Mouse (Mus musculus) lung, postnatal 0 days (tissue): Measurements from ENCODE around the gene Vwa2. TPM values are rescaled to one million over a fixed set of nuclear protein-coding genes. Genes with fewer than 3 reads are reported as not detected.
A peak's percentile ranks its signal among the peaks of the same experiment; 100 is the strongest.

Experiments
- ATAC-seq: fragments of 200-750 bp; cut with Nextera tagmentation; 2 replicates; pipeline ENCODE4 v1.8.0; 2017; ENCODE audit warnings: moderate library complexity
- DNase-seq: peaks from one replicate; pipeline ENCODE4 v3.0.0-alpha.2; 2016; ENCODE audit warnings: low spot score
- H3K27ac ChIP-seq: fragments of 300-500 bp; sonication (generic); 2 replicates; pipeline ENCODE4 v1.5.1; 2014; ENCODE audit warnings: antibody characterized with exemption, mild to moderate bottlenecking, low read length, mixed read lengths
- H3K27me3 ChIP-seq: fragments of 300-500 bp; sonication (generic); replicated peaks from 2 replicates; pipeline ENCODE4 v1.6.1; 2014; ENCODE audit warnings: low read length, mixed read lengths; ENCODE audit not compliant: insufficient read depth
- H3K36me3 ChIP-seq: fragments of 300-500 bp; sonication (generic); 2 replicates; pipeline ENCODE4 v1.6.1; 2014; ENCODE audit warnings: low read length, mixed read lengths; ENCODE audit not compliant: insufficient read depth
- H3K4me1 ChIP-seq: fragments of 300-500 bp; sonication (generic); 2 replicates; pipeline ENCODE4 v1.6.1; 2014; ENCODE audit warnings: antibody characterized with exemption, low read depth, low read length, mixed read lengths; ENCODE audit not compliant: insufficient read depth
- H3K4me2 ChIP-seq: fragments of 300-500 bp; sonication (generic); replicated peaks from 2 replicates; pipeline ENCODE4 v1.6.1; 2014; ENCODE audit warnings: low read depth, mild to moderate bottlenecking, low read length, moderate library complexity, mixed read lengths
- H3K4me3 ChIP-seq: fragments of 300-500 bp; sonication (generic); 2 replicates; pipeline ENCODE4 v1.5.1; 2014; ENCODE audit warnings: low read depth, low read length
- H3K9ac ChIP-seq: fragments of 300-500 bp; sonication (generic); replicated peaks from 2 replicates; pipeline ENCODE4 v1.6.1; 2014; ENCODE audit warnings: low read depth, mild to moderate bottlenecking
- H3K9me3 ChIP-seq: fragments of 300-500 bp; sonication (generic); 2 replicates; pipeline ENCODE4 v1.6.1; 2016; ENCODE audit warnings: low read length, mixed read lengths
- CTCF ChIP-seq: IDR thresholded peaks from 2 replicates; pipeline ENCODE4 v1.5.1; 2016; ENCODE audit warnings: antibody characterized with exemption, mild to moderate bottlenecking
- EP300 ChIP-seq: IDR thresholded peaks from 2 replicates; pipeline ENCODE4 v1.6.1; 2016; ENCODE audit warnings: antibody characterized with exemption, mild to moderate bottlenecking, control low read depth
- WGBS: fragments of 180-500 bp; shearing (Covaris S2); extraction: QIAGEN DNeasy Blood & Tissue Kit; methylation state at CpG from one replicate; pipeline ENCODE4 v1.1.7; 2014; 5-methylcytosine and 5-hydroxymethylcytosine counted together
- polyA plus RNA-seq: library from polyadenylated mRNA; unstranded; fragments of >200 nt; fragmentation: Nextera tagmentation; extraction: Ambion mirVana; gene quantifications from 2 replicates; pipeline ENCODE4 v1.2.1, GENCODE M21; 2015

The Vwa2 gene
- polyA plus RNA-seq, 1 experiment from 2014 or later = 0.48 TPM

- TF ChIP-seq CTCF (no peak), EP300 (no peak)
- Histone ChIP-seq H3K4me3 (no peak overlapping the region), H3K9me3 (no peaks in the 10 kb centered on the region), H3K4me1 (no peaks in the 10 kb centered on the region), H3K9ac (no peak overlapping the region), H3K36me3 (peaks cover 6% of the 10 kb centered on the region; the same call in 1 of the 2 replicates), H3K27me3 (no peaks in the 10 kb centered on the region), H3K4me2 (no peak overlapping the region), H3K27ac (no peak overlapping the region)
- 78% methylated on average over 3 of the region's 3 CpGs for WGBS
- ATAC-seq = no peak
- no peak for DNase-seq
These were observed 59.8 kb downstream of the Vwa2 start for GRCm38 (mm10) chr19:56933800-56934199.

GRCm38 (mm10) chr19:56935111-56935510 is 61.1 kb downstream of the Vwa2 start:
- H3K27me3 ChIP-seq = no peaks in the 10 kb centered on the region
- no peak overlapping the region for H3K27ac ChIP-seq
- no peaks in the 10 kb centered on the region for H3K9me3 ChIP-seq
- H3K4me1 ChIP-seq = no peaks in the 10 kb centered on the region
- H3K4me2 ChIP-seq = no peak overlapping the region
- no peak for DNase-seq
- 88% methylated on average over 6 of the region's 6 CpGs for WGBS
- H3K9ac ChIP-seq = no peak overlapping the region
- peaks cover 6% of the 10 kb centered on the region; the same call in 1 of the 2 replicates for H3K36me3 ChIP-seq
- no peak for ATAC-seq
- H3K4me3 ChIP-seq = no peak overlapping the region
- TF ChIP-seq CTCF = no peak
- TF ChIP-seq EP300 = no peak

GRCm38 (mm10) chr19:56935777-56936176 is 61.7 kb downstream of the Vwa2 start:
- TF ChIP-seq EP300 (no peak), CTCF (peak; percentile 39)
- no peak for ATAC-seq
- H3K9ac ChIP-seq = no peak overlapping the region
- H3K4me1 ChIP-seq = no peaks in the 10 kb centered on the region
- no peaks in the 10 kb centered on the region for H3K9me3 ChIP-seq
- no peak overlapping the region for H3K4me2 ChIP-seq
- no peak overlapping the region for H3K4me3 ChIP-seq
- DNase-seq = no peak
- WGBS = 81% methylated on average over 7 of the region's 7 CpGs
- no peaks in the 10 kb centered on the region for H3K27me3 ChIP-seq
- peaks cover 6% of the 10 kb centered on the region; the same call in 1 of the 2 replicates for H3K36me3 ChIP-seq
- H3K27ac ChIP-seq = no peak overlapping the region

- Histone ChIP-seq H3K4me3 (no peak overlapping the region), H3K9ac (no peak overlapping the region), H3K9me3 (no peaks in the 10 kb centered on the region), H3K4me2 (no peak overlapping the region), H3K36me3 (peaks cover 6% of the 10 kb centered on the region; the same call in 1 of the 2 replicates), H3K4me1 (no peaks in the 10 kb centered on the region), H3K27me3 (no peaks in the 10 kb centered on the region), H3K27ac (no peak overlapping the region)
- WGBS = 95% methylated on average over 8 of the region's 8 CpGs
- DNase-seq (no peak), ATAC-seq (no peak)
- TF ChIP-seq CTCF (no peak), EP300 (no peak)
These were observed 62.2 kb downstream of the Vwa2 start for GRCm38 (mm10) chr19:56936253-56936652.

GRCm38 (mm10) chr19:56937911-56938310 is 63.9 kb downstream of the Vwa2 start:
- Histone ChIP-seq H3K9ac (no peak overlapping the region), H3K4me2 (no peak overlapping the region), H3K9me3 (no peaks in the 10 kb centered on the region), H3K36me3 (peaks cover 6% of the 10 kb centered on the region; the same call in 1 of the 2 replicates), H3K4me3 (no peak overlapping the region), H3K27me3 (no peaks in the 10 kb centered on the region), H3K27ac (no peak overlapping the region), H3K4me1 (no peaks in the 10 kb centered on the region)
- no peak for DNase-seq
- 89% methylated on average over 5 of the region's 5 CpGs for WGBS
- no peak for ATAC-seq
- TF ChIP-seq CTCF (no peak), EP300 (no peak)

GRCm38 (mm10) chr19:56939826-56940225 is 65.8 kb downstream of the Vwa2 start:
- Histone ChIP-seq H3K27ac (no peak overlapping the region), H3K9me3 (no peaks in the 10 kb centered on the region), H3K4me2 (no peak overlapping the region), H3K9ac (no peak overlapping the region), H3K36me3 (peaks cover 6% of the 10 kb centered on the region; the same call in 1 of the 2 replicates), H3K4me3 (no peak overlapping the region), H3K27me3 (no peaks in the 10 kb centered on the region), H3K4me1 (no peaks in the 10 kb centered on the region)
- DNase-seq = no peak
- ATAC-seq = peak; percentile 46; the same call in 1 of the 2 replicates
- no peak for TF ChIP-seq EP300
- TF ChIP-seq CTCF = no peak
- 72% methylated on average over 9 of the region's 9 CpGs for WGBS

- Histone ChIP-seq H3K4me3 (no peak overlapping the region), H3K36me3 (peaks cover 6% of the 10 kb centered on the region; the same call in 1 of the 2 replicates), H3K4me2 (no peak overlapping the region), H3K9me3 (no peaks in the 10 kb centered on the region), H3K27ac (no peak overlapping the region), H3K9ac (no peak overlapping the region), H3K4me1 (no peaks in the 10 kb centered on the region), H3K27me3 (no peaks in the 10 kb centered on the region)
- 80% methylated on average over 11 of the region's 11 CpGs for whole genome bisulfite sequencing
- DNase-seq (no peak), ATAC-seq (peak; percentile 34; the same call in 1 of the 2 replicates)
- TF ChIP-seq CTCF (no peak), EP300 (no peak)
These were observed 66.5 kb downstream of the Vwa2 start for GRCm38 (mm10) chr19:56940507-56940906.
